Mouse (Mus musculus): ENCODE results near the gene Rngtt. TPM values are rescaled to one million over a fixed set of nuclear protein-coding genes. Genes with fewer than 3 reads are reported as not detected.
"Not testable (repeated sequence)": the region's sequence is repeated elsewhere in the genome, so short reads cannot be mapped to it uniquely, and the experiment has no call there.

The Rngtt gene
- polyA plus RNA-seq, 1 experiment from 2014 or later, result 36.6 TPM

DNA sequence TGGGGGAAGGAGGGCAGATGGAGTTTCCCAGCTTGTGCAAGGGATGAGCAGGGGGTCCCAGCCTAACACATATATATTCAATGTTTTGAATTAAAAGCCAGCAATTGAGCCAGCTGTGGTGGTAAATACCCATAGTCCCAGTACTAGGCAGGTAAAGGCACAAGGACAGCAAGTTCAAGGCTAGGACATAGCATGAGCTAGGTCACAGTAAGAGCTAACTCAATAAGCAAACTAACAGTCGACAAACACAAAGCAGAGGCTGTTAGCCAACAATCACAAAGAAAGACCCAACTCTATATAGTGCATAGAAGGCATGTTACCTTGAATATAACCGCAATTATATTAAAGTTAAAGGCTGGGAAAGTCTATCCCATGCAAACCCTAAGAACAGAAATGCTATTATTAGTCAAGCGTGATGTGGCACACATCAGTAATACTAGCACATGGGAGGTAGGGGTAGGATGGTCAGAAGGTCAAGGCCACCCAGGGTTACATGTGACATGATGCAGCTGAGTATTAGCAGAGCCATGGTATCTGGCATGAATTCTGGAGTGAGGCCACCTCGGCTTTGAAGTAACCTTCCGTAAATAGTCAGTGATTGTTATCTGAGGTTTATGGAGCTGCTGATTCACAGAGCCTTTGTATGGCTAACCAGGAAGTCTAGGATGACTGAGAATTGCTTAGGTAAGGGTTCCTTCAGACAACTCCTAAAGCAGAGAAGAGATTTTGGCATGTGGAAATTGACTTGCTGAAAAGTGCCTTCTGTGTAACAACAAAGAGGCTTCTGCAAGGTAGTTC lies 25.8 kb upstream of the Rngtt start:
- 89% methylated on average over 5 of the region's 5 CpGs for WGBS
- H3K9me3 ChIP-seq (ENCODE audit: control insufficient read depth, low read length), result no peaks in the 10 kb centered on the region

DNA sequence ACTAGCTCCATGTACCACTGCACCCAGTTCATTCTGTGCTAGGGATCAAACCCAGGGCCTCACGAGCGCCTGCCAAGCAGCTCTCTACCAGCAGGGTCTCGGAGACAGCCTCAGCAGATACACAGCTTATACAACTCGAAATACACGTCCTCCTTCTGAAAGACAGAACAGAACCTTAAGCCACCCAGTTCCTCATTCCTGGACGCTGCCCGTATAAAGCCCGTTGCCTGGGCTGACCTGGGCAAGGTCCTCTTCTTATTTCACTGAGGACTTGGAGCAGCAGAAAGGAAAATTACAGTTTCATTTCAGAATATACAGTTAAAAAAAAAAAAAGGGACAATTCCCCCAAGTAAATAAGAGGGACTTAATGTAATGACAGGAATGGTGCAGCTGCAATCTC lies 24.7 kb upstream of the Rngtt start:
- DNase-seq (ENCODE audit: low spot score, missing footprints) (no peak), ATAC-seq (ENCODE audit: low FRiP score) (no peak)
- Histone ChIP-seq H3K4me1 (ENCODE audit: control insufficient read depth, insufficient read depth, low read length) (no peaks in the 10 kb centered on the region), H3K36me3 (ENCODE audit: control insufficient read depth, insufficient read depth, low read length) (no peaks in the 10 kb centered on the region; the same call in 1 of the 2 replicates), H3K27me3 (ENCODE audit: control insufficient read depth, insufficient read depth, low read length) (no peaks in the 10 kb centered on the region), H3K9ac (ENCODE audit: low read length) (no peak overlapping the region), H3K4me2 (no peak overlapping the region), H3K27ac (ENCODE audit: low read depth, low read length) (no peak overlapping the region), H3K4me3 (ENCODE audit: low read depth, low read length) (no peak overlapping the region), H3K9me3 (ENCODE audit: control insufficient read depth, low read length) (no peaks in the 10 kb centered on the region)
- WGBS, result 86% methylated on average over 8 of the region's 8 CpGs

More for the DNA sequence above, 25.8 kb upstream of the Rngtt start:
- Histone ChIP-seq H3K36me3 (ENCODE audit: control insufficient read depth, insufficient read depth, low read length) (no peaks in the 10 kb centered on the region; the same call in 1 of the 2 replicates), H3K27me3 (ENCODE audit: control insufficient read depth, insufficient read depth, low read length) (no peaks in the 10 kb centered on the region), H3K9ac (ENCODE audit: low read length) (no peak overlapping the region), H3K4me3 (ENCODE audit: low read depth, low read length) (no peak overlapping the region), H3K27ac (ENCODE audit: low read depth, low read length) (no peak overlapping the region), H3K4me2 (no peak overlapping the region), H3K4me1 (ENCODE audit: control insufficient read depth, insufficient read depth, low read length) (no peaks in the 10 kb centered on the region)
- ATAC-seq (ENCODE audit: low FRiP score), result no peak
- no peak for DNase-seq (ENCODE audit: low spot score, missing footprints)

DNA sequence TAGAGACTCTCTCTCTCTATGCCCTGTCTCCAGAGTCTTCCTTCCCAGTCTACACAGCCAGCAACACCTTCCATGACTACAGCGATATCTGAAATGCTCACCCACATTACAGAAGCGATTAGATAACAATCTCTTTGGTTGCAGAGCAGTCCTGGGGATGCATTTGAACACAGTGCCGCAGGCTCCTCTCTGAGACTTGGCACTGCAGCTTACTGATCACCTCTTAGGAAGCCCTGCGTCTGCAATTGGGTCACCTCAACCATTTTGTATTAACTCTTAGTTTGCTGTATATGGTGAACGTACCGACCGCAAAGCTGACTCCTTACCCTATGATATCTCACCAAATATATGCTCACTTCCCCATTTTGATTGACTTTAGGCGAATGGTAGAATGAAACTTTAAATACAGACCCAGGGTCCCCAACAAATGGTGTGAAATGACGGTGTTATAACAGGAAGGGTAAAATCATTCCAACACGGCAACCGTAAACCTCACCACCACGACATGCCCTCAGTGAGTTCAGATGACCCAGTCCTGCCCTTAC lies 20.9 kb upstream of the Rngtt start:
- H3K36me3 ChIP-seq (ENCODE audit: control insufficient read depth, insufficient read depth, low read length), result no peaks in the 10 kb centered on the region; the same call in 1 of the 2 replicates
- H3K4me3 ChIP-seq (ENCODE audit: low read depth, low read length), result no peak overlapping the region
- H3K27ac ChIP-seq (ENCODE audit: low read depth, low read length), result no peak overlapping the region
- no peaks in the 10 kb centered on the region for H3K4me1 ChIP-seq (ENCODE audit: control insufficient read depth, insufficient read depth, low read length)
- no peak for DNase-seq (ENCODE audit: low spot score, missing footprints)
- no peak overlapping the region for H3K4me2 ChIP-seq
- H3K27me3 ChIP-seq (ENCODE audit: control insufficient read depth, insufficient read depth, low read length), result no peaks in the 10 kb centered on the region
- ATAC-seq (ENCODE audit: low FRiP score), result no peak
- no peak overlapping the region for H3K9ac ChIP-seq (ENCODE audit: low read length)
- H3K9me3 ChIP-seq (ENCODE audit: control insufficient read depth, low read length), result no peaks in the 10 kb centered on the region
- 89% methylated on average over 12 of the region's 12 CpGs for WGBS

DNA sequence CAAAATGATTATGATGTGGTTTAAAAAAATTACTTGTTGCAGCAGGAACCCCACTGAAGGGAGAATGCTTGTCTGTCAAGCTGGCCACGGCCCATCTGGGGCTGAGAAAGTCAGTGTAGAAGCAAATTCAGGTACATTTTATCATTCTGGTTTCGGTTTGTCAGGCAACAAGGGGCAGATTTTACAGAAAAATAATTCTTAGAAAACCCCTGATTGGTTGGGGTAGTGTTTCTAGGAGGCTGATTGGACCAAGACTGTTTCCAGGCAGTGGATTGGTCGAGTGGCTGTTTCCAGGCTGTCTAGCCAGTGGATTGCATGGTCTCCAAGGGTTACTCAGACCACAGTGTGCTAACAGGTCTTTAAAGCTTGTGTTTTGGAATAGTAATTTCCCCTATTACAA lies 20.1 kb upstream of the Rngtt start, which contains the start of gene Pnrc1:
Gene Pnrc1 (minus strand): TSS at position 162 of the 400 bp plus-strand sequence.
- WGBS, result 81% methylated on average over 3 of the region's 3 CpGs
- H3K4me1 ChIP-seq (ENCODE audit: control insufficient read depth, insufficient read depth, low read length), result no peaks in the 10 kb centered on the region
- no peak within 1 kb of the TSS for H3K9ac ChIP-seq (ENCODE audit: low read length)
- H3K27me3 ChIP-seq (ENCODE audit: control insufficient read depth, insufficient read depth, low read length), result no peaks in the 10 kb centered on the region
- H3K4me2 ChIP-seq, result no peak within 1 kb of the TSS
- no peak for ATAC-seq (ENCODE audit: low FRiP score)
- H3K4me3 ChIP-seq (ENCODE audit: low read depth, low read length), result no peak within 1 kb of the TSS
- H3K27ac ChIP-seq (ENCODE audit: low read depth, low read length), result no peak within 1 kb of the TSS
- no peaks in the 10 kb centered on the region; the same call in 1 of the 2 replicates for H3K36me3 ChIP-seq (ENCODE audit: control insufficient read depth, insufficient read depth, low read length)
- DNase-seq (ENCODE audit: low spot score, missing footprints), result no peak
- H3K9me3 ChIP-seq (ENCODE audit: control insufficient read depth, low read length), result no peaks in the 10 kb centered on the region

DNA sequence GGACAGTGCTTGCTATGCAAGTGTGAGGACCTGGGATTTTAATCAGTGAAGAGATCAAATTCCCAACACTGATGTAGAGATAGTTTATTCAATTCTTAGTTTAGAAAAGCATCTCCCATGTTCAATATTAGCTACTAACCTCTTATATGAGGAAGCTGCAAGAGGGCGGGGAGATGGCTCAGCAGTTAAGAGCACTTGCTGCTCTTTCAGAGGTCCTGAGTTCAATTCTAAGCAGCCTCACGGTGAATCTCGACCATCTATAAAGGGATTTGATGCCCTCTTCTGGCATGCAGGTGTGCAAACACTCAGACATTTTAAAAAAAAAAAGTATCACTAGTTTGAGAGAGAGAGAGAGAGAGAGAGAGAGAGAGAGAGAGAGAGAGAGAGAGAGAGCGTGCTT lies 19.2 kb upstream of the Rngtt start:
- no peaks in the 10 kb centered on the region; the same call in 1 of the 2 replicates for H3K36me3 ChIP-seq (ENCODE audit: control insufficient read depth, insufficient read depth, low read length)
- DNase-seq (ENCODE audit: low spot score, missing footprints) (no peak), ATAC-seq (ENCODE audit: low FRiP score) (no peak)
- H3K27ac ChIP-seq (ENCODE audit: low read depth, low read length), result no peak overlapping the region
- H3K4me1 ChIP-seq (ENCODE audit: control insufficient read depth, insufficient read depth, low read length), result no peaks in the 10 kb centered on the region
- no peaks in the 10 kb centered on the region for H3K9me3 ChIP-seq (ENCODE audit: control insufficient read depth, low read length)
- H3K4me3 ChIP-seq (ENCODE audit: low read depth, low read length), result no peak overlapping the region
- no peaks in the 10 kb centered on the region for H3K27me3 ChIP-seq (ENCODE audit: control insufficient read depth, insufficient read depth, low read length)
- WGBS, result 62% methylated on average over 4 of the region's 4 CpGs
- H3K4me2 ChIP-seq, result no peak overlapping the region
- H3K9ac ChIP-seq (ENCODE audit: low read length), result no peak overlapping the region

DNA sequence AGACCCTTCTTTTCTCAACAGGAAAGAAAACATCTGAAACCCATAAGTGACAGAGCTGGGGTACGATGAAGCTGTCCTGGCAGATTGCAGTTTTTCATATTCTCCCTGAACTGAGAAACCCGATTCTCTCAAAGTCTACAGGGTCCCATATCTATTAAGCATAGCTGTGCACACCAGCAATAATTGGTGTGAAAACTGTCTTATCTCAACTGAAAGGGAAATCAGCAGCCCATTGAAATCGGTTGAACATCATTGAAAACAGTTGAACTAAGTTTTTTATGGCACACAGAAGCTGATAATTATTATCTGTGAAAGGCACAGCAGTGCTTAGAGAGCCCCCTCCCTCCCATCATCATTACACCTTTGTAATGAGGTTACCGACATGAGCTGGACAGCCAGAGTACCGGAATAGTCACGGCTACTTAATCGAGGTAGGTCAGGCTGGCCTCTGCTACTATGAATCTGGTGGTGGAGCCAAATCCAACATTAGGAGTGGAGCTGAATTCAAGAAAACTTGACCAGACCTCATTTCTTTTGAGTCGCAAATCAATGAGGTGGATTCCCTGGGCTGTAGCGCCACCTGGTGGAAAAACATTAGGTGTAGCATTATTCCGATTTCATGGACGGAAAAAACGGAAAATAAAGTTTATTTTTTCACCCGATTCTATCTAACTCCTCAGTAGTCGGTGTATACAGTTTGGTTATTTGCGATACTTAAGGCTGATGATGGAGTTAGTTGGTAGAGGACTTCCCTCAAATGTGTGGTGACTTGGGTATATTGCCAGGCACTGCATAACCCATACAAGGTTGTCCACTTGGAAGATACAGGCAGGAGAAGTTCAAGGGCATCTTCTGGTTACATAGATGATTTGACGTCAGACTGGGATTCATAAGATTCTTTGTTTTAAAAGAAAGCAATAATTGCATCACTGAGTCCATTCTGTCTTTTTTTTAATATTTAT lies 17.4 kb upstream of the Rngtt start:
- WGBS, result 29% methylated on average over 16 of the region's 16 CpGs
- H3K27ac ChIP-seq (ENCODE audit: low read depth, low read length), result no peak overlapping the region
- DNase-seq (ENCODE audit: low spot score, missing footprints) (peak; percentile 96), ATAC-seq (ENCODE audit: low FRiP score) (no peak)
- H3K9ac ChIP-seq (ENCODE audit: low read length), result no peak overlapping the region
- H3K4me2 ChIP-seq, result no peak overlapping the region
- no peaks in the 10 kb centered on the region for H3K9me3 ChIP-seq (ENCODE audit: control insufficient read depth, low read length)
- H3K36me3 ChIP-seq (ENCODE audit: control insufficient read depth, insufficient read depth, low read length), result no peaks in the 10 kb centered on the region; the same call in 1 of the 2 replicates
- H3K27me3 ChIP-seq (ENCODE audit: control insufficient read depth, insufficient read depth, low read length), result no peaks in the 10 kb centered on the region
- no peak overlapping the region for H3K4me3 ChIP-seq (ENCODE audit: low read depth, low read length)
- H3K4me1 ChIP-seq (ENCODE audit: control insufficient read depth, insufficient read depth, low read length), result no peaks in the 10 kb centered on the region

DNA sequence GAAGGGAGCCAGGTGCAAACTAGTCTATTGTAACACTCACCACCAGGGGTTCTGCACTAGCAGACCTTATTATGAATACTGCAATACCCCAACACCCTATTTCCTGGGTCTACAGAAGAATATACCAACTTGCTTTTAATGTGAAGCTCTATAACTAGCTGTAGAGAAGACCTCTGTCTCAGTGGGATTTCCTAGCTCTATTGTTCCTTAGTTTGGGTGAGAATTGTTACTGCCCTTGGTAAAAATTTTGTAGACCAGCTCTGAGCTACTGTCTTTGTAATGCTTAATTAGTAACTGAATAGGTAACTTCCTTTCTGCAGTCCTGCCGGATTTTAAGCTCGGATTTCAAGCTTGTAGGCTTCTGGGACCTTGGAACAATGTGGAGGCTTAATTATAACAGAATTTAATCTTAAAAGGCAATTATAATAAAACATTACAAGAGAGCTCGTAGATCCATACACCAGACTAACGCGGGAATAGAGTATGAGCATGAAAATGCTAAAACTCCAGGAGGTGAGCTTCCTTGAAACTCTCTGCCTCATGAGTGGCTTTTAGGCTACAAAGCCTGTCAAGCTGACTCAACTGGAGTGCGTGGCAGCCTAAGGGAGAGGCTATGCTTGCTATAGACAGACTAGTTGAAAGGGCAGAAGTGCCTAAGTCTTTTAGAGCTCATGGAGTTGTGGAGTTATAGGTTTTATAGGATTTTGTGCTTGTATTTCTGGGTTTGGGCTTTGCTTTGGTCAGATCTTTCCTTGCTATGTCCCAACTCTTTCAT lies 9.0 kb upstream of the Rngtt start:
- not testable (repeated sequence) for H3K27ac ChIP-seq (ENCODE audit: low read depth, low read length); H3K27me3 ChIP-seq (ENCODE audit: control insufficient read depth, insufficient read depth, low read length); ATAC-seq (ENCODE audit: low FRiP score); H3K9me3 ChIP-seq (ENCODE audit: control insufficient read depth, low read length); DNase-seq (ENCODE audit: low spot score, missing footprints); H3K9ac ChIP-seq (ENCODE audit: low read length); H3K4me2 ChIP-seq; H3K36me3 ChIP-seq (ENCODE audit: control insufficient read depth, insufficient read depth, low read length); H3K4me1 ChIP-seq (ENCODE audit: control insufficient read depth, insufficient read depth, low read length); H3K4me3 ChIP-seq (ENCODE audit: low read depth, low read length)
- WGBS, result 82% methylated on average over 6 of the region's 6 CpGs

DNA sequence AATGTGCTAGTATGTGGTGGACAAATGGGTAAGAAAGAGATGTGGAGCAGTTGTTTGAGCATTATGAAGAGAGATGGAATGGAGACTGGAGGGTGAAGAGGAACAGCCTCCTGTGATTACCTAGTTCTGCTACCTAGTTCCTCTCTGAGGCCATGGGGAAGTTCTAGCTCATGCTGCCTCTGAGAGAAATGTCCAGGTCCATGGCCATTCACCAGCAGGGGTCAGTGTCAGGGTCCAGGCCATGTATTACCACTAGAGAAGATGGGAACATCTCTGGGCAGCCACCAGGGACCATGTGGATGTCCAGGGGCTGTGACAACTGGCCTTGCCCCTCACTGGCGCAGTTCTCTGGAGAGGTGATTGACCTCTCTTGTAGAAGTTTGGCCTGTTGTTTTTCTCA lies 7.1 kb upstream of the Rngtt start:
- Histone ChIP-seq H3K4me3 (ENCODE audit: low read depth, low read length) (no peak overlapping the region), H3K4me2 (no peak overlapping the region), H3K27me3 (ENCODE audit: control insufficient read depth, insufficient read depth, low read length) (no peaks in the 10 kb centered on the region), H3K27ac (ENCODE audit: low read depth, low read length) (no peak overlapping the region), H3K36me3 (ENCODE audit: control insufficient read depth, insufficient read depth, low read length) (no peaks in the 10 kb centered on the region), H3K9ac (ENCODE audit: low read length) (no peak overlapping the region), H3K4me1 (ENCODE audit: control insufficient read depth, insufficient read depth, low read length) (no peaks in the 10 kb centered on the region), H3K9me3 (ENCODE audit: control insufficient read depth, low read length) (no peaks in the 10 kb centered on the region)
- DNase-seq (ENCODE audit: low spot score, missing footprints), result no peak
- WGBS, result 86% methylated on average over 1 of the region's 1 CpGs
- no peak for ATAC-seq (ENCODE audit: low FRiP score)
